Mouse (Mus musculus): Measurements from ENCODE around the gene Igfbp7. TPM values are rescaled to one million over a fixed set of nuclear protein-coding genes. Genes with fewer than 3 reads are reported as not detected.

The Igfbp7 gene
- 32.2 and 33.7 TPM in 2 replicates for polyA plus RNA-seq (2016; fragmentation: Nextera tagmentation; extraction: Ambion mirVana)

GRCm38 (mm10) chr5:77407341-77408298 lies at the start of gene Igfbp7:
TSS of gene Igfbp7 (minus strand) at chr5:77408041.
- peaks cover 3% of the 10 kb centered on the region; the same call in 1 of the 2 replicates for H3K4me1 ChIP-seq
- H3K4me2 ChIP-seq (replicated peaks), result peak within 1 kb of the TSS; percentile 97
- WGBS, result 7% methylated on average over 76 of the region's 101 CpGs
- peak within 1 kb of the TSS; percentile 62 for H3K4me3 ChIP-seq
- H3K27ac ChIP-seq, result no peak within 1 kb of the TSS
- H3K9ac ChIP-seq, result peak within 1 kb of the TSS; percentile 46
- H3K9me3 ChIP-seq (replicated peaks), result no peaks in the 10 kb centered on the region
- no peaks in the 10 kb centered on the region for H3K36me3 ChIP-seq
- peak; percentile 95 for ATAC-seq (ENCODE audit: low FRiP score)
- peaks cover 31% of the 10 kb centered on the region for H3K27me3 ChIP-seq

DNA sequence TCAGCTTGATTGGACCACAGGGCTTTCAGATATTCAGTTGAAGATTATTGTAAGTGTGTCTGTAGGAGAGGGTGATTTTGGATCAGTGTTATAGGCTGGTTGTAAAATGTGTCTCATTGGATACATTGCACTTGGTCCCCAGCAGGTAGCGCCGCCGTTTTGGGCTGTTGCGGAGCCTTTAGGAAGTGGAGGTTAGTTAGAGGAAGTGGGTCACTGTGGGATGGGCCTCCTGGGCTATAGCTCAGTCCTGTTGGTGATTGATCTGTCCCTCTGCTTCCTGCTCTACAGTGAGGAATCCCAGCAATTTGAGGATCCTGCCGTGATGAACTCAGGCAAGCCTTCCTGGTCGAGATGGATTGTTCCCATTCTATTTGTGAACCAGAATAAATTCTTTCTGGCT lies 44.3 kb upstream of the Igfbp7 start:
- 75% methylated on average over 6 of the region's 6 CpGs for WGBS
- no peak for ATAC-seq (ENCODE audit: low FRiP score)
- no peaks in the 10 kb centered on the region for H3K36me3 ChIP-seq
- no peak overlapping the region for H3K4me2 ChIP-seq (replicated peaks)
- H3K4me1 ChIP-seq, result no peaks in the 10 kb centered on the region
- H3K9me3 ChIP-seq (replicated peaks), result no peaks in the 10 kb centered on the region
- no peak overlapping the region for H3K9ac ChIP-seq
- H3K4me3 ChIP-seq, result no peak overlapping the region
- H3K27ac ChIP-seq, result no peak overlapping the region
- no peaks in the 10 kb centered on the region for H3K27me3 ChIP-seq

DNA sequence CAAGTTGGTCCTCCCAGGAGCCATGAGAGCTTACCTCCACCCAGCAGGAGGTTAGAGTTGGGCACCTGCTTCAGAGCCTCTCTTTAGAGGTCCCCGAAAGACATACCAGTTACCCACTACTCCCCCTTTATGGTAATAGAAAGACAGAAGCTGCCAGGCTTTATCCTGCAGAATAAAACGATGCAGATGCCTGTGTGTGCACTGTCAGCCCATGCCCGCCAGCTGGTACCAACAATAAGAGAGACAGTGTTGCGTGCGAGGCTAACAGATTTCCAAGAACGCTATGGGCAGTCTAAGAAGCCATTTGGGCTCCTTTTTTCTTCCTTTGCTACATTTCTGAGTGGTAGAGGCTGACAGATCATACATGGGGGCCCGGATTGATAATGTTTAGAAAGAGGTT lies 41.7 kb upstream of the Igfbp7 start:
- no peaks in the 10 kb centered on the region for H3K9me3 ChIP-seq (replicated peaks)
- H3K4me3 ChIP-seq, result no peak overlapping the region
- H3K4me1 ChIP-seq, result no peaks in the 10 kb centered on the region
- no peak overlapping the region for H3K4me2 ChIP-seq (replicated peaks)
- no peak overlapping the region for H3K27ac ChIP-seq
- no peak for ATAC-seq (ENCODE audit: low FRiP score)
- H3K27me3 ChIP-seq, result no peaks in the 10 kb centered on the region
- 86% methylated on average over 7 of the region's 7 CpGs for WGBS
- H3K36me3 ChIP-seq, result no peaks in the 10 kb centered on the region
- no peak overlapping the region for H3K9ac ChIP-seq

DNA sequence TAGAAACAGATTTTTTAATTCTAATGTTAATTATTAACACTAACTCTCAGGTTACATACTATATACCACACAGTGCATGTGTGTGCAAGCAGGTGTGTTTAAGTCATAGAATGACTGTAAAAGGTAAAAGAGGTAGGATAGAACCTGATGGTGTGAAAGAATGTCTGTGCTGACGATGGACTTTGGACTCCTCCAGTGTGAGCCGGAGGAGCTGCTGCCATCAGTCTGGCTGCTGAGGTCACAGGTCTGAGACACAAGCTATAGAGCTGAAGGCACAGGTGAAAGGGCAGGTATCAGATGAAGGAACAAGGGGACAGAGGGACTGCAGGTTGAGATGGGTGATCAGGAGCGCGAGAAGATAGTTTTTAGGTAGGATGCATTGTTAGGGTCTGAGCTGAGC lies 37.6 kb upstream of the Igfbp7 start:
- Histone ChIP-seq H3K36me3 (no peaks in the 10 kb centered on the region), H3K4me1 (no peaks in the 10 kb centered on the region), H3K9ac (no peak overlapping the region), H3K27me3 (no peaks in the 10 kb centered on the region), H3K9me3 (replicated peaks) (no peaks in the 10 kb centered on the region), H3K27ac (no peak overlapping the region), H3K4me3 (no peak overlapping the region), H3K4me2 (replicated peaks) (no peak overlapping the region)
- 91% methylated on average over 4 of the region's 4 CpGs for WGBS
- no peak for ATAC-seq (ENCODE audit: low FRiP score)

DNA sequence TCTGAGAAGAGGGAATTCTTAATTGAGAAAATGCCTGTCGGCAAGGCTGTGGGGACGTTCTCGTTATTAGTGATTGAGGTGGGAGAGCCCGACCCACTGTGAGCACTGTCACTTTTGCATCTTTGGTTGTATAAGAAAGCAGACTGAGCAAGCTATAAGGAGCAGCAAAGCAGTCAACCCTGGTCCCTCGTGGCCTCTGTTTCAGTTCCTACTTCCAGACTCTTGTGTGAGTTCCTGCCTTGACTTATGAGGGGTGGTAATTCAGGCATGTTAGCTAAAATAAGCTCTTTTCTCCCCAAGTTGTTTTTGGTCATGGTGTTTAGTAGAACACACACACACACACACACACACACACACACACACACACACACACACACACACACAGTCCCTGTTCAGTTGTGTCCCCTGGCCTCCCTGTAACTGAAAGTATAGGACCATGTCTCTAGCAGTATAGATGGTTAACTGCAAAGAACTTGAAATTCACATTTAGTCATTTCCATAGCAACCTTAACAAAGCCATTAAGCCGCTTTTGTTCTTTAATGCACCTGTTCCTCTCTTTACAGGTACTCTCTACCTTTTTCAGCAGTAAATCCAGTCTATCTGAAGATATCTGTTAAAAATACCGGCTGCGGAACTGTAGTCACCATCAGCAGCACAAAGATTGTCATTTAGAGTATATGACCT lies 36.2 kb upstream of the Igfbp7 start:
- H3K4me2 ChIP-seq (replicated peaks), result no peak overlapping the region
- H3K27me3 ChIP-seq, result no peaks in the 10 kb centered on the region
- no peak overlapping the region for H3K9ac ChIP-seq
- no peaks in the 10 kb centered on the region for H3K9me3 ChIP-seq (replicated peaks)
- no peaks in the 10 kb centered on the region for H3K4me1 ChIP-seq
- H3K4me3 ChIP-seq, result no peak overlapping the region
- H3K36me3 ChIP-seq, result no peaks in the 10 kb centered on the region
- no peak for ATAC-seq (ENCODE audit: low FRiP score)
- H3K27ac ChIP-seq, result no peak overlapping the region
- WGBS, result 81% methylated on average over 8 of the region's 8 CpGs

- no peaks in the 10 kb centered on the region for H3K27me3 ChIP-seq
- no peak for ATAC-seq (ENCODE audit: low FRiP score)
- H3K4me2 ChIP-seq (replicated peaks), result no peak overlapping the region
- H3K27ac ChIP-seq, result no peak overlapping the region
- H3K9me3 ChIP-seq (replicated peaks), result no peaks in the 10 kb centered on the region
- H3K4me3 ChIP-seq, result no peak overlapping the region
- no peaks in the 10 kb centered on the region for H3K4me1 ChIP-seq
- WGBS, result 61% methylated on average over 15 of the region's 15 CpGs
- no peak overlapping the region for H3K9ac ChIP-seq
- H3K36me3 ChIP-seq, result no peaks in the 10 kb centered on the region
These were observed 35.2 kb upstream of the Igfbp7 start for GRCm38 (mm10) chr5:77442856-77443623.

- H3K27ac ChIP-seq, result no peak overlapping the region
- no peak for ATAC-seq (ENCODE audit: low FRiP score)
- H3K4me1 ChIP-seq, result no peaks in the 10 kb centered on the region
- no peak overlapping the region for H3K4me3 ChIP-seq
- no peaks in the 10 kb centered on the region for H3K9me3 ChIP-seq (replicated peaks)
- no peak overlapping the region for H3K4me2 ChIP-seq (replicated peaks)
- no peaks in the 10 kb centered on the region for H3K36me3 ChIP-seq
- no peaks in the 10 kb centered on the region for H3K27me3 ChIP-seq
- H3K9ac ChIP-seq, result no peak overlapping the region
- 64% methylated on average over 4 of the region's 4 CpGs for WGBS
These were observed 28.5 kb upstream of the Igfbp7 start for GRCm38 (mm10) chr5:77436308-77436707.

- H3K36me3 ChIP-seq, result no peaks in the 10 kb centered on the region
- no peaks in the 10 kb centered on the region for H3K9me3 ChIP-seq (replicated peaks)
- H3K27ac ChIP-seq, result no peak overlapping the region
- H3K27me3 ChIP-seq, result no peaks in the 10 kb centered on the region
- H3K9ac ChIP-seq, result no peak overlapping the region
- no peak overlapping the region for H3K4me3 ChIP-seq
- WGBS, result 75% methylated on average over 11 of the region's 11 CpGs
- no peaks in the 10 kb centered on the region for H3K4me1 ChIP-seq
- no peak overlapping the region for H3K4me2 ChIP-seq (replicated peaks)
- ATAC-seq (ENCODE audit: low FRiP score), result no peak
These were observed 26.2 kb upstream of the Igfbp7 start for GRCm38 (mm10) chr5:77434060-77434459.

- H3K9ac ChIP-seq, result no peak overlapping the region
- H3K4me3 ChIP-seq, result no peak overlapping the region
- no peaks in the 10 kb centered on the region for H3K4me1 ChIP-seq
- no peak for ATAC-seq (ENCODE audit: low FRiP score)
- no peaks in the 10 kb centered on the region for H3K36me3 ChIP-seq
- no peaks in the 10 kb centered on the region for H3K9me3 ChIP-seq (replicated peaks)
- 77% methylated on average over 9 of the region's 9 CpGs for WGBS
- no peaks in the 10 kb centered on the region for H3K27me3 ChIP-seq
- no peak overlapping the region for H3K4me2 ChIP-seq (replicated peaks)
- H3K27ac ChIP-seq, result no peak overlapping the region
These were observed 25.7 kb upstream of the Igfbp7 start for GRCm38 (mm10) chr5:77433561-77433960.

GRCm38 (mm10) chr5:77433119-77433518 lies 25.3 kb upstream of the Igfbp7 start:
- WGBS, result 52% methylated on average over 3 of the region's 3 CpGs
- Histone ChIP-seq H3K4me1 (no peaks in the 10 kb centered on the region), H3K4me2 (replicated peaks) (no peak overlapping the region), H3K27me3 (no peaks in the 10 kb centered on the region), H3K36me3 (no peaks in the 10 kb centered on the region), H3K9ac (no peak overlapping the region), H3K4me3 (no peak overlapping the region), H3K27ac (no peak overlapping the region), H3K9me3 (replicated peaks) (no peaks in the 10 kb centered on the region)
- ATAC-seq (ENCODE audit: low FRiP score), result no peak

- H3K36me3 ChIP-seq, result no peaks in the 10 kb centered on the region
- no peak for ATAC-seq (ENCODE audit: low FRiP score)
These were observed 24.6 kb upstream of the Igfbp7 start for GRCm38 (mm10) chr5:77432446-77432845.

DNA sequence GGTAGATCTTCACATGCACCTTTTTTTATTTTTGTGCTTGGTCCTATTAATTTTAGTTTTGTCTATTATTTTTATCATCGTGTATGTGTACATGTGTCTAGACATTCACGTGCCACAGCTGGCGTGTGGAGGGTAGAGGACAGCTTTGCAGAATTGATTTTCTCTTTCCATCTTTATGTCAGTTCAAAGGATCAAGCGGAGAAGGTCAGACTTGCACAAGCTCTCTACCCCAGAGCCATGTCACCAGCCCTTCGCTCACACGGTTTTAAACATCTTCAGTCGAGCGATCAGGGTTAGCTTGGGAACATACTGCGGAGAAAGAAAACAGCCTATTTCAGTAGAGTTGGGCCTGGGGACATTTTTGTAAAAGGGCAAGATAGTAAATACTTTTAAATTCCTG lies 23.2 kb upstream of the Igfbp7 start:
- 79% methylated on average over 9 of the region's 9 CpGs for WGBS
- no peak overlapping the region for H3K4me3 ChIP-seq
- no peaks in the 10 kb centered on the region for H3K4me1 ChIP-seq
- no peak for ATAC-seq (ENCODE audit: low FRiP score)
- H3K4me2 ChIP-seq (replicated peaks), result no peak overlapping the region
- no peak overlapping the region for H3K9ac ChIP-seq
- no peak overlapping the region for H3K27ac ChIP-seq
- no peaks in the 10 kb centered on the region for H3K27me3 ChIP-seq
- no peaks in the 10 kb centered on the region for H3K36me3 ChIP-seq
- H3K9me3 ChIP-seq (replicated peaks), result no peaks in the 10 kb centered on the region

More at GRCm38 (mm10) chr5:77432446-77432845, 24.6 kb upstream of the Igfbp7 start:
- no peak overlapping the region for H3K27ac ChIP-seq
- no peaks in the 10 kb centered on the region for H3K9me3 ChIP-seq (replicated peaks)
- H3K27me3 ChIP-seq, result no peaks in the 10 kb centered on the region
- H3K4me2 ChIP-seq (replicated peaks), result no peak overlapping the region
- no peak overlapping the region for H3K4me3 ChIP-seq
- H3K4me1 ChIP-seq, result no peaks in the 10 kb centered on the region
- no peak overlapping the region for H3K9ac ChIP-seq
- WGBS, result 78% methylated on average over 2 of the region's 2 CpGs

Measured in hindbrain, embryonic 12.5 days (tissue).